In genomic region chr4:42880677-42880948, GRCm38 (mm10) we compare ENCODE assay signal across 26 mouse cellular contexts. TPM values are rescaled to one million over a fixed set of nuclear protein-coding genes. Genes with fewer than 3 reads are reported as not detected.
DNase-seq lines count a peak whose midpoint lies in the region; ATAC-seq and TF ChIP-seq lines count a peak whose summit lies in the region.
"Had no signal": no experiment of that assay in that cellular context is flagged by ENCODE, and none has a peak within 500 bp of the region (broad histone marks: within the 10 kb centered on the region; RNA-seq: fewer than 3 reads in every experiment).

No protein-coding gene starts in this region.

- H3K27ac ChIP-seq in hindbrain, postnatal 0 days, result peak overlapping the region; percentile 26; the same call in 1 of the 2 replicates
- no peak overlapping the region for H3K27ac ChIP-seq in hindbrain, embryonic 12.5 days
- H3K27ac ChIP-seq in liver, embryonic 11.5 days (ENCODE audit: low read depth, low read length), result peak overlapping the region; percentile 17; the same call in 1 of the 2 replicates
- H3K27ac ChIP-seq in macrophage, result peak overlapping the region; percentile 70
- H3K27ac ChIP-seq: limb, embryonic 12.5 days; lung, embryonic 15.5 days; midbrain, embryonic 12.5 days had no signal

- H3K4me1 ChIP-seq in hindbrain, postnatal 0 days (ENCODE audit: insufficient read depth, low read length), result no peaks in the 10 kb centered on the region
- no peaks in the 10 kb centered on the region for H3K4me1 ChIP-seq in hindbrain, embryonic 12.5 days
- peaks cover 9% of the 10 kb centered on the region for H3K4me1 ChIP-seq in liver, embryonic 11.5 days (replicated peaks; ENCODE audit: control insufficient read depth, insufficient read depth, low read length)
- H3K4me1 ChIP-seq: limb, embryonic 12.5 days; lung, embryonic 15.5 days; midbrain, embryonic 12.5 days had no signal

- H3K4me3 ChIP-seq in hindbrain, postnatal 0 days (ENCODE audit: low read length), result no peak overlapping the region
- H3K4me3 ChIP-seq in hindbrain, embryonic 12.5 days, result no peak overlapping the region
- H3K4me3 ChIP-seq in liver, embryonic 11.5 days (ENCODE audit: low read depth, low read length), result peak overlapping the region; percentile 23
- H3K4me3 ChIP-seq in macrophage (ENCODE audit: inconsistent target), result no peak overlapping the region
- H3K4me3 ChIP-seq: limb, embryonic 12.5 days; lung, embryonic 15.5 days; midbrain, embryonic 12.5 days had no signal

- no peak for ATAC-seq in hindbrain, postnatal 0 days
- ATAC-seq in hindbrain, embryonic 12.5 days (ENCODE audit: low FRiP score), result no peak
- peak; percentile 54 for ATAC-seq in liver, embryonic 11.5 days (replicated peaks; ENCODE audit: low FRiP score)
- ATAC-seq: inflammation-experienced regulatory T-cells, adult 6 months; Patski had no signal

- peak; percentile 81 for DNase-seq in heart, adult 11 months
- no peak for DNase-seq in heart, postnatal 14 days
- no peak for DNase-seq in hindbrain, postnatal 0 days (ENCODE audit: low spot score)
- DNase-seq in liver, embryonic 11.5 days (ENCODE audit: low spot score), result no peak
- no peak for DNase-seq in embryo, embryonic 10.5 days (ENCODE audit: low spot score)
- DNase-seq in spleen, postnatal 36 days (ENCODE audit: low spot score in 2 of 2), result no peak
- DNase-seq: adrenal gland, adult 8-10 months; cerebellum, adult 11 months; embryo, embryonic 11 days; kidney, adult 9 months; kidney, postnatal 25 days; retina, postnatal 1 day; right cerebral cortex, postnatal 4 days; thymus, postnatal 36 days had no signal

- H3K36me3 ChIP-seq in hindbrain, postnatal 0 days (ENCODE audit: insufficient read depth, low read length), result no peaks in the 10 kb centered on the region
- H3K36me3 ChIP-seq in hindbrain, embryonic 12.5 days, result no peaks in the 10 kb centered on the region
- no peaks in the 10 kb centered on the region for H3K36me3 ChIP-seq in liver, embryonic 11.5 days (ENCODE audit: control insufficient read depth, insufficient read depth, low read length)
- no peaks in the 10 kb centered on the region for H3K36me3 ChIP-seq in macrophage (ENCODE audit: inconsistent target)
- H3K36me3 ChIP-seq: limb, embryonic 12.5 days; lung, embryonic 15.5 days; midbrain, embryonic 12.5 days had no signal

- no peak overlapping the region for H3K4me2 ChIP-seq in hindbrain, postnatal 0 days (ENCODE audit: low read depth, low read length)
- H3K4me2 ChIP-seq in hindbrain, embryonic 12.5 days (replicated peaks), result no peak overlapping the region
- peak overlapping the region; percentile 21 for H3K4me2 ChIP-seq in liver, embryonic 11.5 days
- H3K4me2 ChIP-seq: limb, embryonic 12.5 days; lung, embryonic 15.5 days; midbrain, embryonic 12.5 days had no signal

- H3K79me2 ChIP-seq in macrophage (ENCODE audit: inconsistent target), result no peaks in the 10 kb centered on the region

- no peaks in the 10 kb centered on the region for H3K27me3 ChIP-seq in hindbrain, postnatal 0 days (ENCODE audit: insufficient read depth, low read length)
- H3K27me3 ChIP-seq in hindbrain, embryonic 12.5 days, result 0 out of 2 replicates have a peak, but pooled peaks cover 2% of the 10 kb centered on the region
- H3K27me3 ChIP-seq in liver, embryonic 11.5 days (replicated peaks; ENCODE audit: control insufficient read depth, insufficient read depth, low read length), result no peaks in the 10 kb centered on the region
- H3K27me3 ChIP-seq: limb, embryonic 12.5 days; lung, embryonic 15.5 days had no signal

- no peak overlapping the region for H3K9ac ChIP-seq in hindbrain, postnatal 0 days (replicated peaks; ENCODE audit: low read length)
- no peak overlapping the region for H3K9ac ChIP-seq in hindbrain, embryonic 12.5 days
- H3K9ac ChIP-seq in liver, embryonic 11.5 days (ENCODE audit: low read depth, low read length), result peak overlapping the region; percentile 55
- H3K9ac ChIP-seq: limb, embryonic 12.5 days; lung, embryonic 15.5 days; midbrain, embryonic 12.5 days had no signal

- no peaks in the 10 kb centered on the region for H3K9me3 ChIP-seq in hindbrain, postnatal 0 days (ENCODE audit: low read length)
- H3K9me3 ChIP-seq in hindbrain, embryonic 12.5 days (replicated peaks), result no peaks in the 10 kb centered on the region
- H3K9me3 ChIP-seq in liver, embryonic 11.5 days (ENCODE audit: control insufficient read depth, low read length), result no peaks in the 10 kb centered on the region
- H3K9me3 ChIP-seq: limb, embryonic 12.5 days; lung, embryonic 15.5 days; midbrain, embryonic 12.5 days had no signal

- 44% methylated on average over 1 of the region's 1 CpGs for WGBS in hindbrain, postnatal 0 days
- WGBS in hindbrain, embryonic 12.5 days, result 65% methylated on average over 1 of the region's 1 CpGs
- 33% methylated on average over 1 of the region's 1 CpGs for WGBS in liver, embryonic 11.5 days
- 11% methylated on average over 1 of the region's 1 CpGs for WGBS in macrophage (ENCODE audit: missing documents)

- intact Hi-C loops in heart, postnatal 14 days (cut with DNase I), result no loop called here

- no peak for TF ChIP-seq CTCF in hindbrain, postnatal 0 days (IDR thresholded peaks at IDR 0.05; ENCODE audit: low read depth)

RNA-seq across cellular contexts. Expression of gene Fam205c, which starts 6.6 kb away (rescaled TPM):
- 1 to 10 TPM; 4.0 to 4.1 TPM for total RNA-seq in heart, postnatal 14 days (2021)
- total RNA-seq in hindbrain, postnatal 0 days (2014; rRNA removed), result not detected in 2 replicates
- polyA plus RNA-seq in hindbrain, postnatal 0 days (2015; fragmentation: Nextera tagmentation; extraction: Ambion mirVana), result 4.7 TPM in 2 replicates
- polyA plus RNA-seq in hindbrain, embryonic 12.5 days (2016; fragmentation: Nextera tagmentation; extraction: Ambion mirVana), result 1.9 and 2.4 TPM in 2 replicates
- 0.71 and 0.75 TPM in 2 replicates for polyA plus RNA-seq in liver, embryonic 11.5 days (2014; fragmentation: Nextera tagmentation; extraction: Ambion mirVana)
- total RNA-seq in macrophage (2018; cell fraction: chromatin; rRNA removed), result not detected
- total RNA-seq in macrophage (2018; cell fraction: cytosol; rRNA removed), result not detected
- not detected for total RNA-seq in macrophage (2018; cell fraction: nucleus; rRNA removed)
- not detected in 3 replicates for polyA plus RNA-seq in macrophage (2018)
- total RNA-seq: adrenal gland, adult 8-10 months; granulocyte monocyte progenitor cell, adult 5-6 weeks; monocyte, adult 5-6 weeks had no signal
- polyA plus RNA-seq: inflammation-experienced regulatory T-cells, adult 6 months; limb, embryonic 12.5 days; Patski had no signal

RNA-seq across cellular contexts. Expression of gene Gm12394, which starts 24.0 kb away (rescaled TPM):
- not detected for total RNA-seq in heart, postnatal 14 days (2021)
- total RNA-seq in hindbrain, postnatal 0 days (2014; rRNA removed), result 0.05 TPM in 1 of 2 replicates, not detected in the other
- polyA plus RNA-seq in hindbrain, postnatal 0 days (2015; fragmentation: Nextera tagmentation; extraction: Ambion mirVana), result 0.55 and 0.68 TPM in 2 replicates
- 0.31 and 0.48 TPM in 2 replicates for polyA plus RNA-seq in hindbrain, embryonic 12.5 days (2016; fragmentation: Nextera tagmentation; extraction: Ambion mirVana)
- polyA plus RNA-seq in liver, embryonic 11.5 days (2014; fragmentation: Nextera tagmentation; extraction: Ambion mirVana), result 0.11 and 0.18 TPM in 2 replicates
- not detected for total RNA-seq in macrophage (2018; cell fraction: chromatin; rRNA removed)
- not detected for total RNA-seq in macrophage (2018; cell fraction: cytosol; rRNA removed)
- not detected for total RNA-seq in macrophage (2018; cell fraction: nucleus; rRNA removed)
- not detected in 3 replicates for polyA plus RNA-seq in macrophage (2018)
- total RNA-seq: gastrocnemius, adult 8-10 months; granulocyte monocyte progenitor cell, adult 5-6 weeks; monocyte, adult 5-6 weeks had no signal
- polyA plus RNA-seq: inflammation-experienced regulatory T-cells, adult 6 months; Patski had no signal

RNA-seq across cellular contexts. Expression of gene Fam205a1, which starts 26.9 kb away (rescaled TPM):
- not detected for total RNA-seq in heart, postnatal 14 days (2021)
- total RNA-seq in hindbrain, postnatal 0 days (2014; rRNA removed), result 0.07 TPM in 1 of 2 replicates, not detected in the other
- 0.15 TPM in 1 of 2 replicates, not detected in the other for polyA plus RNA-seq in hindbrain, postnatal 0 days (2015; fragmentation: Nextera tagmentation; extraction: Ambion mirVana)
- 0.05 and 0.21 TPM in 2 replicates for polyA plus RNA-seq in hindbrain, embryonic 12.5 days (2016; fragmentation: Nextera tagmentation; extraction: Ambion mirVana)
- polyA plus RNA-seq in liver, embryonic 11.5 days (2014; fragmentation: Nextera tagmentation; extraction: Ambion mirVana), result 0.22 and 0.29 TPM in 2 replicates
- not detected for total RNA-seq in macrophage (2018; cell fraction: chromatin; rRNA removed)
- not detected for total RNA-seq in macrophage (2018; cell fraction: cytosol; rRNA removed)
- total RNA-seq in macrophage (2018; cell fraction: nucleus; rRNA removed), result not detected
- polyA plus RNA-seq in macrophage (2018), result not detected in 3 replicates
- total RNA-seq: adrenal gland, adult 8-10 months; gastrocnemius, adult 8-10 months; granulocyte monocyte progenitor cell, adult 5-6 weeks; monocyte, adult 5-6 weeks had no signal
- polyA plus RNA-seq: embryonic facial prominence, embryonic 14.5 days; heart, postnatal 0 days; inflammation-experienced regulatory T-cells, adult 6 months; limb, embryonic 12.5 days; lung, embryonic 15.5 days; Patski had no signal

RNA-seq across cellular contexts. Expression of gene Phf24, which starts 35.8 kb away (rescaled TPM):
- total RNA-seq in heart, postnatal 14 days (2021), result 1 to 10 TPM; 6.0 to 8.4 TPM
- total RNA-seq in hindbrain, postnatal 0 days (2014; rRNA removed), result 123 and 130 TPM in 2 replicates
- 33.9 and 38.6 TPM in 2 replicates for polyA plus RNA-seq in hindbrain, postnatal 0 days (2015; fragmentation: Nextera tagmentation; extraction: Ambion mirVana)
- polyA plus RNA-seq in hindbrain, embryonic 12.5 days (2016; fragmentation: Nextera tagmentation; extraction: Ambion mirVana), result 7.9 TPM in 2 replicates
- 0.38 and 0.42 TPM in 2 replicates for polyA plus RNA-seq in liver, embryonic 11.5 days (2014; fragmentation: Nextera tagmentation; extraction: Ambion mirVana)
- total RNA-seq in macrophage (2018; cell fraction: chromatin; rRNA removed), result under 1 TPM in 3 of 26 experiments, not detected in 23; 0.12 to 0.45 (median 0.16) TPM
- under 1 TPM in 15 of 26 experiments, not detected in 11; under 0.01 to 0.10 (median 0.05) TPM for total RNA-seq in macrophage (2018; cell fraction: cytosol; rRNA removed)
- total RNA-seq in macrophage (2018; cell fraction: nucleus; rRNA removed), result under 1 TPM in 7 of 26 experiments, not detected in 19; 0.07 to 0.52 (median 0.10) TPM
- polyA plus RNA-seq in macrophage (2018), result 0.12 to 0.16 TPM in 2 of 3 replicates, not detected in the other
- total RNA-seq: monocyte, adult 5-6 weeks had no signal
- polyA plus RNA-seq: inflammation-experienced regulatory T-cells, adult 6 months; Patski had no signal
